Mouse (Mus musculus) heart, adult 2 months (tissue): ENCODE measurements around the gene Irf7. TPM values are rescaled to one million over a fixed set of nuclear protein-coding genes. Genes with fewer than 3 reads are reported as not detected.

Source experiments
- DNase-seq, 2 experiments: peaks; one replicate each; pipeline ENCODE4 v3.0.0; 2021
- H3K27ac ChIP-seq: fragments of 200-600 bp; 2 replicates; pipeline ENCODE4 v1.8.1; 2022
- H3K27me3 ChIP-seq: fragments of 200-500 bp; 2 replicates; pipeline ENCODE4 v1.6.1; 2012; ENCODE audit warnings: mild to moderate bottlenecking, low read length, inconsistent platforms, mixed read lengths; ENCODE audit not compliant: control insufficient read depth, insufficient read depth
- H3K36me3 ChIP-seq: fragments of 200-500 bp; 2 replicates; pipeline ENCODE4 v1.6.1; 2012; ENCODE audit warnings: low read length, inconsistent platforms; ENCODE audit not compliant: control insufficient read depth, insufficient read depth
- H3K4me1 ChIP-seq: fragments of 200-500 bp; 2 replicates; pipeline ENCODE4 v1.6.1; 2011; ENCODE audit warnings: low read length; ENCODE audit not compliant: control insufficient read depth, insufficient read depth
- H3K4me3 ChIP-seq: fragments of 200-600 bp; 2 replicates; pipeline ENCODE4 v1.8.1; 2022
- H3K79me2 ChIP-seq: fragments of 200-500 bp; replicated peaks from 2 replicates; pipeline ENCODE4 v1.6.1; 2012; ENCODE audit warnings: mild to moderate bottlenecking, inconsistent platforms, low read length, moderate library complexity, mixed read lengths; ENCODE audit not compliant: control insufficient read depth, insufficient read depth
- H3K9ac ChIP-seq: fragments of 200-500 bp; 2 replicates; pipeline ENCODE4 v1.6.1; 2012; ENCODE audit warnings: low read depth, mild to moderate bottlenecking, control low read depth, inconsistent platforms, low read length, mixed read lengths
- CTCF ChIP-seq: fragments of 200-600 bp; IDR thresholded peaks from 2 replicates; pipeline ENCODE4 v1.8.1; 2022; ENCODE audit warnings: antibody characterized with exemption, mild to moderate bottlenecking, moderate library complexity
- EP300 ChIP-seq: fragments of 200-500 bp; IDR thresholded peaks from 2 replicates; pipeline ENCODE4 v1.6.1; 2011; ENCODE audit warnings: low read depth, low read length, control low read depth; ENCODE audit not compliant: insufficient read depth
- POLR2A ChIP-seq: fragments of 200-500 bp; IDR thresholded peaks from 2 replicates; pipeline ENCODE4 v1.6.1; 2011; ENCODE audit warnings: mild to moderate bottlenecking, low read depth, low read length, control low read depth; ENCODE audit not compliant: insufficient read depth
- WGBS: fragments of 180-500 bp; shearing (Covaris S2); methylation state at CpG from one replicate; pipeline ENCODE4 v1.1.7; 2018; 5-methylcytosine and 5-hydroxymethylcytosine counted together
- intact Hi-C: fragments of 180-260 bp; cut with DNase I; formaldehyde crosslinking; loops from one replicate; pipeline ENCODE4 v1.15.1; 2025
- polyA plus RNA-seq: library from polyadenylated mRNA; depleted of rRNA; stranded (reverse); fragments of >200 nt; gene quantifications from 2 replicates; pipeline ENCODE4 v1.2.3, GENCODE M21; 2012
- total RNA-seq, 2 experiments: library from RNA; stranded (reverse); gene quantifications; 2 replicates each; pipeline ENCODE4 v1.2.3; 2021

Irf7 gene
- total and polyA plus RNA-seq, 3 experiments = 3.3 to 25.2 (median 3.4) TPM

DNA sequence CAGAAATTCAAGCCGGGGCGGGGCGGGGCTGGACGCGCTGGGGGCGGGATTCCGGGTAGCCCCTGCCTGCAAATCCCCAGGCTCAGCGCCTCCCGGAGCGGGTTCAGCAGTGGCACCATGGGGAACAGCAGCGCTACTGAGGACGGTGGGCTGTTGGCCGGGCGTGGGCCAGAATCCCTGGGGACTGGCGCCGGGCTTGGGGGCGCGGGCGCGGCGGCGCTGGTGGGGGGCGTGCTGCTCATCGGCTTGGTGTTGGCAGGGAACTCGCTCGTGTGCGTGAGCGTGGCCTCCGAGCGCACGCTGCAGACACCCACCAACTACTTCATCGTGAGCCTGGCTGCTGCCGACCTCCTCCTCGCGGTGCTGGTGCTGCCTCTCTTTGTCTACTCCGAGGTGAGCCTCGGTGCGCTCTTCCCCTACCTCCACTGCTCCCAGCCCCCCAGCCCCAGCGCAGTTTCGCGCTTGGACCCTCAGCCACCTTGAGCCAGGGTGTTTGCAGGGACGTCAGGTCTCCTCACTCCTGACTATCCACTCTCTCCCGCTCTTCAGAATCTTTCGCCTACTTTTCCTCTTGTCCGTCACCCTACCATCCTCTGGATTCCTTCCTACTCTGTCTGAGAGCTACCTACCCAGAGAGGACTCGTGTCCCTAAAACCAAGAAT lies 25.8 kb upstream of the Irf7 start, which contains the start of gene Drd4:
Drd4 (plus strand) TSS at position 86 of the 662 bp plus-strand sequence.
- Histone ChIP-seq H3K4me3 (no peak within 1 kb of the TSS), H3K27ac (no peak within 1 kb of the TSS), H3K4me1 (peaks cover 4% of the 10 kb centered on the region), H3K9ac (peak within 1 kb of the TSS; percentile 29; the same call in 1 of the 2 replicates), H3K79me2 (no peaks in the 10 kb centered on the region), H3K27me3 (peaks cover 16% of the 10 kb centered on the region), H3K36me3 (no peaks in the 10 kb centered on the region)
- TF ChIP-seq CTCF = no peak
- no peak for TF ChIP-seq EP300
- no peak for TF ChIP-seq POLR2A
- WGBS = 6% methylated on average over 44 of the region's 46 CpGs
- DNase-seq = no peak
- intact Hi-C loops = no loop called here

DNA sequence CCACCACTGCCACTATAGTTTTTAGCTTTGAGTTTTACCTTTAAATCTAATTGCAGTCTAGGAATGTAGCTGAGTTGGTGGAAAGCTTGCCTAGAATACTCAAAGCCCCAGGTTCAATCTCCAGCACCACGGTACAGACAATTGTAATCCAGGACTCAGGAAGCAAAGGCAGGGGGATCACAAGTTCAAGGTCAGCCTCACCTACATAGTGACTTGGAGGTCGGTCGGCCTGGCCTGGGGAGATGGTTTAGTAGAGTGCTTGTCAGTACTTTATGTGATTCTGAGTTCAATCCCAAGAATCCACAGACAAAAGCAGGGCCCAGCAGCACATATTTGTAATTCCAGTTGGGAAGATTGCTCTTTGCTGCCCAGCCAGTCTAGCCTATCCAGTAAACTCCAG lies 21.8 kb upstream of the Irf7 start:
- 82% methylated on average over 3 of the region's 3 CpGs for WGBS

DNA sequence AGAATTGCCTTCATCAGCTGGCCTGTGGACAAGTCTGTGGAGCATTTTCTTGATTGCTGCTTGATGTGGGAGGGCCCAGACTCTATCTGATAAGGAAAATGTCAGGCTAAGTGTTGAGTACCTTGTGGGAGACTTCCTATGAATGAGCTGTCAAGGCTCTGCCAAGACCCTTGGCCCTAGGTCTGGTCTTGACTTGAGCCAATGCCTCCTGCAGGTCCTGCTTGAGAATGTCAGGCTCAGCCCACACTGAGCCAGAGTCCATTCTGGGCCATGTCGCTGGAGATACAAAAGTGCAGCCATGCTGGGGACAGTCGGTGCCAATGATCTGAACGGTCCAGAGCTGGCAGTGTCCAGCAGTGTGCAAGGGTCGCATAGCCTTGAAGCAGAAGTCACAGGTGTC lies 16.5 kb upstream of the Irf7 start:
- H3K27me3 ChIP-seq = peaks cover 1% of the 10 kb centered on the region; the same call in 1 of the 2 replicates
- DNase-seq = no peak
- no peak overlapping the region for H3K27ac ChIP-seq
- WGBS = 67% methylated on average over 4 of the region's 4 CpGs
- H3K9ac ChIP-seq = no peak overlapping the region
- H3K79me2 ChIP-seq = no peaks in the 10 kb centered on the region
- TF ChIP-seq POLR2A (no peak), CTCF (no peak), EP300 (no peak)
- no peak overlapping the region for H3K4me3 ChIP-seq
- H3K4me1 ChIP-seq = no peaks in the 10 kb centered on the region
- intact Hi-C loops = no loop called here
- no peaks in the 10 kb centered on the region for H3K36me3 ChIP-seq

More for the DNA sequence above, 21.8 kb upstream of the Irf7 start:
- no peaks in the 10 kb centered on the region for H3K4me1 ChIP-seq
- intact Hi-C loops = no loop called here
- H3K4me3 ChIP-seq = no peak overlapping the region
- TF ChIP-seq POLR2A = no peak
- TF ChIP-seq EP300 = no peak
- no peak for TF ChIP-seq CTCF
- H3K36me3 ChIP-seq = no peaks in the 10 kb centered on the region
- no peak overlapping the region for H3K27ac ChIP-seq
- no peak for DNase-seq
- H3K27me3 ChIP-seq = peaks cover 4% of the 10 kb centered on the region
- no peaks in the 10 kb centered on the region for H3K79me2 ChIP-seq
- no peak overlapping the region for H3K9ac ChIP-seq

DNA sequence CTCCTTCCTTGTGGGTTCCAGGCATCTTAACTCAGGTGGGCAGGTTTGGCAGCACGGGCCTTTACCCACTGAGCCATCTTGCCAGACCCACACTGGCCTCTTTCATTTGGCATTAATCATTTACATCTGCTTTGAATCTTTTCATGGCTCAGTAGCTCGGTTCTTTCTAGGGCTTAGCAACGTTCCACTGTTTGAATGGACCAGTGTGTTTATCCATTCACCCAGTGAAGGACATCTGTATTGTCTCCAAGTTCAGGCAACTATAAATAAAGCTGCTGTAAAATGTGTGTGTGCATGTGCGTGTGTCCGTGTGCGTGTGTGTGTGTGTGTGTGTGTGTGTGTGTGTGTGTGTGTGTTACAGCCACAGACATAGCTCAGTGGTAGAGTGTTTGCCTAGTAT lies 15.2 kb upstream of the Irf7 start:
- Histone ChIP-seq H3K4me3 (no peak overlapping the region), H3K79me2 (no peaks in the 10 kb centered on the region)
- no peak for DNase-seq

DNA sequence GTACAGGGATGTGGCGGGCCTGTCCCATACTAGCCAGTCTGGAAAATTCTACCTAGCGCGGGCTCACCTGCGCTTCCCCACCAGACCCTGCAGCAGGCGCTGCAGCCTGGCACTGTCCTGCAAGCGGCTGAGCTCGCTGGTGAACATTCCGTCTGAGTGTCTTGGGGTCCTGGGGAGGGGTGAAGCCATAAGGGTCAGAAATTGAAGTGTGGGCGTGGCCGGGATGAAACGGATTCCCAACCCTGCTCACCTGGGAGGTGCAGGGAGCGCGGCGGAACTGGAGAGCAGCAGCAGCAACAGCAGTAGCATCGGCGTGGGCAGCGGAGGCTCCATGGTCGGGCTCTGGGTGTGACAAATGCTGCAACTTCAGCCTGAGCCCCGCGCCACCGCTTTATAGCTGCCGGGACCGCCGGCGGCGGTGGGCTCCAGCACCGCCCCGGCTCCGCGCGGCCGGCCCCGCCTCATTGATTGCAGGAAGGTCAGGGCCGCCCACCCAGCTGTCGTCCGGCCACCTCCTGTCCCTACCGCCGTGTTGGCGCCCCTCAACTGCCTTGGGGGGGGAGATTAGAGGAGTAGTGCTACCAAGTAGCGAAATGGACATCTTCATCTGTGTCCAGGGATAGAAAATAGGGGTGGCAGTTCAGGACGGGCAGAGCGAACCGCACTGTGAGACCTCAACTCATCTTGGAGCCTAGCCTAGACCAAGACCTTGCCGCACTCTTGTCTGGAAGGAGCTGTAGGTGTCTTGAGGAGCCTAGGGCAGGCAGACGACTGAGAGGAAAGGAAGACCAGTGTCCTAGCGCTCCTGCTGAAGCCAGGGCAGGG lies 12.7 kb upstream of the Irf7 start, which contains the start of gene Sct:
Sct (minus strand) TSS at position 368 of the 825 bp plus-strand sequence.
- no peak within 1 kb of the TSS for H3K27ac ChIP-seq
- H3K4me1 ChIP-seq = no peaks in the 10 kb centered on the region
- H3K9ac ChIP-seq = peak within 1 kb of the TSS; percentile 20
- intact Hi-C loops = no loop called here
- TF ChIP-seq CTCF = peak; percentile 46
- TF ChIP-seq EP300 = no peak
- H3K79me2 ChIP-seq = no peaks in the 10 kb centered on the region
- peak within 1 kb of the TSS; percentile 20 for H3K4me3 ChIP-seq
- 10% methylated on average over 46 of the region's 46 CpGs for WGBS
- no peaks in the 10 kb centered on the region for H3K36me3 ChIP-seq
- peaks cover 1% of the 10 kb centered on the region; the same call in 1 of the 2 replicates for H3K27me3 ChIP-seq
- DNase-seq = no peak

More for the DNA sequence above, 15.2 kb upstream of the Irf7 start:
- Histone ChIP-seq H3K4me1 (no peaks in the 10 kb centered on the region), H3K36me3 (no peaks in the 10 kb centered on the region), H3K27me3 (peaks cover 1% of the 10 kb centered on the region; the same call in 1 of the 2 replicates), H3K9ac (no peak overlapping the region), H3K27ac (no peak overlapping the region)
- WGBS = 86% methylated on average over 6 of the region's 6 CpGs
- intact Hi-C loops = no loop called here
- no peak for TF ChIP-seq POLR2A
- TF ChIP-seq CTCF = no peak
- no peak for TF ChIP-seq EP300
